Mouse (Mus musculus): Measurements from ENCODE around the gene AL731706.2. TPM values are rescaled to one million over a fixed set of nuclear protein-coding genes. Genes with fewer than 3 reads are reported as not detected.
"Not testable (repeated sequence)": the region's sequence is repeated elsewhere in the genome, so short reads cannot be mapped to it uniquely, and the experiment has no call there.

AL731706.2 gene
- polyA plus RNA-seq, 1 experiment = not detected

DNA sequence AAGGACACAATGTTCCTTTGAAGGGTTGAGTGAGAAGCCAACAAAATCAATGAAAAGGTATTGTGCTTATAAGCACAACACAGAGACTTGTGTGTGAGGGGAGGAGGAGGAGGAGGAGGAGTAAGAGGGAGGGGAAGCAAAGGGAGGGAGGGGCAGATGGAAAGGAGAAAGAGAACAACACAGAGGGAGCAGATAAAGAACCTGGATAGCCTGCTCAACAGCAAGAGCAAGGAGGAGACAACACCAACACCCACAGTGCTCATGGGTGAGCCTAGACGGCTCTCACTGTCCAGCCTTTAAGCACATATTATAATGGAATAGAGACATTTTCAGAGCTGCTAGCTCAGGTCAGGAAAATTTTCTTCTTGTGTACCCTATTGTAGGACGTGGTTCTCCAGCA, 23.8 kb upstream of the AL731706.2 start:
- Histone ChIP-seq H3K27ac (ENCODE audit: insufficient read depth, low read length) (no peak overlapping the region), H3K36me3 (ENCODE audit: control insufficient read depth, insufficient read depth, low read length) (peaks cover 5% of the 10 kb centered on the region; the same call in 1 of the 2 replicates), H3K4me3 (ENCODE audit: extremely low read depth, insufficient read depth, insufficient read length) (no peak overlapping the region), H3K4me1 (ENCODE audit: control insufficient read depth, insufficient read depth, insufficient read length) (no peaks in the 10 kb centered on the region), H3K27me3 (ENCODE audit: control insufficient read depth, insufficient read depth, low read length) (no peaks in the 10 kb centered on the region)
- no peak for TF ChIP-seq CTCF (IDR thresholded peaks at IDR 0.05; ENCODE audit: extremely low read depth, insufficient read depth, insufficient read length, insufficient replicate concordance)
- TF ChIP-seq POLR2A (IDR thresholded peaks at IDR 0.05; ENCODE audit: low read depth, low read length) = no peak
- no peak for DNase-seq (ENCODE audit: low read depth in 1 of 2, low spot score in 2 of 2)
- 80% methylated on average over 2 of the region's 2 CpGs for WGBS

DNA sequence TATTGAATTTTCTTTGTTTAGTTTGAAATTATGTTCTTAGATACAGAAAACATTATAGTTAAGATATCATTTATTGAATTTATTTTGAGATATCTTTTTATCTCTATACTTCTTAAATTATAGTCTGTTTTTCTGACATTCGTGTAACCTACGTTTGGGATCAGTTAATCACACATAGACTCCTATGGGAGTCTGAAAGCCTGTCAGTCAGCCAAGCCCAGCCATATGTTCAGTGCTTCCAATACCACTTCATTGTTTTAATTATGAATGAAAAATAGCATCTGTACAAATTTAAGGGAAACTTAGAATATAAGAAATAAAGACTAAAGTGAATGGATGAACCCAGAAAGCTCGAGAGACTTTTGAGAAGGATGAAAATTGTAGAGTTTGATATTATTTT, 23.1 kb upstream of the AL731706.2 start:
- no peak overlapping the region for H3K4me3 ChIP-seq (ENCODE audit: extremely low read depth, insufficient read depth, insufficient read length)
- no peak for DNase-seq (ENCODE audit: low read depth in 1 of 2, low spot score in 2 of 2)
- no peaks in the 10 kb centered on the region for H3K27me3 ChIP-seq (ENCODE audit: control insufficient read depth, insufficient read depth, low read length)
- peaks cover 5% of the 10 kb centered on the region; the same call in 1 of the 2 replicates for H3K36me3 ChIP-seq (ENCODE audit: control insufficient read depth, insufficient read depth, low read length)
- no peak overlapping the region for H3K27ac ChIP-seq (ENCODE audit: insufficient read depth, low read length)
- TF ChIP-seq POLR2A (IDR thresholded peaks at IDR 0.05; ENCODE audit: low read depth, low read length) (no peak), CTCF (IDR thresholded peaks at IDR 0.05; ENCODE audit: extremely low read depth, insufficient read depth, insufficient read length, insufficient replicate concordance) (no peak)
- 90% methylated on average over 3 of the region's 3 CpGs for WGBS
- no peaks in the 10 kb centered on the region for H3K4me1 ChIP-seq (ENCODE audit: control insufficient read depth, insufficient read depth, insufficient read length)

DNA sequence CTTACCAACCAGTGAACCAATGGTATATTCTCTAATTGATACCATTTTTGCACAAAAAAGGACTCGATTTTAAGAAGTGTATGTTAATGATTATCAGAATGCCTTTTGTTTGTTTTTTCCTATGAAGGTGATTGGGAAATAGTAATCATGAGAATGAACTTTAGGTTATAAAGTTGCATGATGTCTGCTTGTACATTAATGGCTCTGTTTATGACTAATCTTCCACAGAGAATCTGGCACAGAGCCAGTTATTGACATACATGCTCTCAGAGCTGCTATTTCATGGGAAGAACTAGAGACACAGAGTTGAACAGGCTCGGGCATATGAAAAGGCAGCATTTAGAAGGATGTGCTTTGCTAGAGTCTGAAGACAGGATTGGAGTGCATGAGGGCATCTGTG, 10.7 kb upstream of the AL731706.2 start:
- Histone ChIP-seq H3K27me3 (ENCODE audit: control insufficient read depth, insufficient read depth, low read length) (no peaks in the 10 kb centered on the region), H3K27ac (ENCODE audit: insufficient read depth, low read length) (no peak overlapping the region), H3K4me3 (ENCODE audit: extremely low read depth, insufficient read depth, insufficient read length) (no peak overlapping the region), H3K4me1 (ENCODE audit: control insufficient read depth, insufficient read depth, insufficient read length) (peaks cover 3% of the 10 kb centered on the region; the same call in 1 of the 2 replicates), H3K36me3 (ENCODE audit: control insufficient read depth, insufficient read depth, low read length) (no peaks in the 10 kb centered on the region)
- WGBS = 94% methylated on average over 2 of the region's 2 CpGs
- TF ChIP-seq POLR2A (IDR thresholded peaks at IDR 0.05; ENCODE audit: low read depth, low read length) = no peak
- TF ChIP-seq CTCF (IDR thresholded peaks at IDR 0.05; ENCODE audit: extremely low read depth, insufficient read depth, insufficient read length, insufficient replicate concordance) = no peak
- no peak for DNase-seq (ENCODE audit: low read depth in 1 of 2, low spot score in 2 of 2)

DNA sequence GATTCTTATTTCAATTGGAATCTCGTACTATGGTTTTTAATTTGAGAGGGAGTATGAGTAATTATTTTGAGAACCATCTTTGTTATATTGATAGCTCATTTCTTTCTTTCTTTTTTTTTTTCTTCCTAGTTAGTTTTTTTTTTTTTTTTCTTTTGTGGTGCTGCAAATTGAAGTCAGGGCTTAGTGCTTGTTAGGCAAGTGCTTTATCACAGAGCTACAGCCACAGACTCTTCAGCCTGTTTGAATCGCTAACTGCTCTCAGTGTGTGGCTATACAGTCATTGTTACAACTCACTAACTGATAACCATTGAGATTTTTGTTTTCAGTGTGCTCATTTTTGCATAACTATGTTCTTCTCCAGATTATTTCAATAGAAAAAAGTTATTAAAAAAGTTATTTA, 9.0 kb upstream of the AL731706.2 start:
- Histone ChIP-seq H3K27me3 (ENCODE audit: control insufficient read depth, insufficient read depth, low read length) (no peaks in the 10 kb centered on the region), H3K36me3 (ENCODE audit: control insufficient read depth, insufficient read depth, low read length) (no peaks in the 10 kb centered on the region), H3K4me3 (ENCODE audit: extremely low read depth, insufficient read depth, insufficient read length) (no peak overlapping the region), H3K27ac (ENCODE audit: insufficient read depth, low read length) (no peak overlapping the region), H3K4me1 (ENCODE audit: control insufficient read depth, insufficient read depth, insufficient read length) (peaks cover 5% of the 10 kb centered on the region; the same call in 1 of the 2 replicates)
- no peak for DNase-seq (ENCODE audit: low read depth in 1 of 2, low spot score in 2 of 2)
- WGBS = 78% methylated on average over 2 of the region's 2 CpGs
- no peak for TF ChIP-seq CTCF (IDR thresholded peaks at IDR 0.05; ENCODE audit: extremely low read depth, insufficient read depth, insufficient read length, insufficient replicate concordance)

DNA sequence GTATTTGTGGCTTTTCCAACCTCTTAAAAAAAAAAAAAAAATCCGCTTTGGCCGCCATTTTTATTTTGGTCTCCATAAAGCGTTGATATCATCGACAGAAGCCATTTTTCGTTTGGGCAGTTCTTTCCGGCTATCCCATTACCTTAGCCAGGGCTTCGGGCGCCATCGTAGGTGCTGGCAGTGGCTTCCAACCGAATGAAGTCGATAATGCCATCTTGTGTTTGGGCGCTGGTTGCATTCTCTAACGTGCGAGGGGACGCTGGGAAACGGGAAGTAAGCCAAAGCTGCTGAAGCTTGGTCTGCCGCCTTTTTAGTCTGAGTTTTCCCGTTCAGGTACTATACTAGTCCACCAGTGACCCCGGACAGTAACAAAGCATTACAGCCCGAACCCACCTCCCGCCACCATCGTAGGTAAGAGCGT, 6.5 kb upstream of the AL731706.2 start:
- H3K4me3 ChIP-seq (ENCODE audit: extremely low read depth, insufficient read depth, insufficient read length) = peak overlapping the region; percentile 75
- H3K27me3 ChIP-seq (ENCODE audit: control insufficient read depth, insufficient read depth, low read length) = no peaks in the 10 kb centered on the region
- peak overlapping the region; percentile 62 for H3K27ac ChIP-seq (ENCODE audit: insufficient read depth, low read length)
- peak; percentile 92 to 98 for DNase-seq (ENCODE audit: low read depth in 1 of 2, low spot score in 2 of 2)
- no peak for TF ChIP-seq CTCF (IDR thresholded peaks at IDR 0.05; ENCODE audit: extremely low read depth, insufficient read depth, insufficient read length, insufficient replicate concordance)
- peak; percentile 66 for TF ChIP-seq POLR2A (IDR thresholded peaks at IDR 0.05; ENCODE audit: low read depth, low read length)
- no peaks in the 10 kb centered on the region for H3K36me3 ChIP-seq (ENCODE audit: control insufficient read depth, insufficient read depth, low read length)
- under 1% methylated on average over 23 of the region's 23 CpGs for WGBS
- H3K4me1 ChIP-seq (ENCODE audit: control insufficient read depth, insufficient read depth, insufficient read length) = peaks cover 5% of the 10 kb centered on the region; the same call in 1 of the 2 replicates

DNA sequence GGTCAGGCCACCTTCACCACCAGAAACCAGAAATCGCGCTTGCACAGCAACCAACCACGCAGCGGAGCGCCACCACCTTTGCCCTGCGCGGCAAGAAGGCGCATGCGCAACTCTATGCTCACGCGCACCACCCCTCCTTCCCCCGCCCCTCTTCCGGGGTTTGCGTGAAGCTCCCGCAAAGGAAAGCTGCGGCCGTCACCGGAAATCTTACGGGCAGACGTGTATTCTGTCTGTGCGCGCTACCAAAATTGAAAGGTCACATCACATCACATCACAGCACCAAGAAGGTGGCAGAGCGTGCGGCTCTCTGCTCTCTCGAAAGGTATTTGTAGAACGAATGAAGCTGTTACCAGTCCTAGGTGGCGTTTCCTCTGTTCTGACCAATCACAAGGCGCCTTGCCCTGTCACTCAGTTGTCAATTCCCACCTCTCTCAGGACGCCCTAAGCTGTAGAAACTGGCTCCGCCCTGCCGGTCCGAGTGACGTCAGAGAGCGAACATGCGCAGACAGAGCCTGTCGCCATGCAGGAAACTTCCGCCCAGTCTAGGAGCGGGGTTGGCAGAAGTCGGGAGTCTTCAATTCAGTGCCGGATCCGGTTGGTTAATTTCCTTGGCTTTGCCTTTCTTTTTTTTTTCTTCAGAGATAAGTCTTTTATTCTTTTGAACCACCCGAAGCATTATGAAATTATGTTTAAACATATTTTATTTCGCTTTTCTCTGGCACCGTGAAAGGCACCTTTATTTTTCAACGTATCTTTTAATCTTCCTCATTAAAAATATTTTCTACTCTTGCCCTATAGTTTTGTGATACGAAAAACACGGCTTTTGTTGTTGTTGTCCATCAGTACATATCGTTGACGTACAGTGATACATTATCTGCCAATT, 5.8 kb upstream of the AL731706.2 start, which contains the start of the genes Slx4ip, AL731706.1 and Mkks:
Gene Slx4ip (plus strand): TSS at position 151 of the 883 bp plus-strand sequence.
Gene AL731706.1 (minus strand): TSS at position 322 of the 883 bp plus-strand sequence.
Gene Mkks (minus strand): TSS at position 322 of the 883 bp plus-strand sequence.
- Histone ChIP-seq H3K27me3 (ENCODE audit: control insufficient read depth, insufficient read depth, low read length) (no peaks in the 10 kb centered on the region), H3K4me3 (ENCODE audit: extremely low read depth, insufficient read depth, insufficient read length) (peak within 1 kb of the TSS; percentile 92), H3K4me1 (ENCODE audit: control insufficient read depth, insufficient read depth, insufficient read length) (peaks cover 5% of the 10 kb centered on the region; the same call in 1 of the 2 replicates), H3K36me3 (ENCODE audit: control insufficient read depth, insufficient read depth, low read length) (no peaks in the 10 kb centered on the region), H3K27ac (ENCODE audit: insufficient read depth, low read length) (peak within 1 kb of the TSS; percentile 98)
- DNase-seq (ENCODE audit: low read depth in 1 of 2, low spot score in 2 of 2) = peak; percentile 99 to 100
- WGBS = under 1% methylated on average over 49 of the region's 49 CpGs
- TF ChIP-seq POLR2A (IDR thresholded peaks at IDR 0.05; ENCODE audit: low read depth, low read length) (peak; percentile 18), CTCF (IDR thresholded peaks at IDR 0.05; ENCODE audit: extremely low read depth, insufficient read depth, insufficient read length, insufficient replicate concordance) (no peak)

DNA sequence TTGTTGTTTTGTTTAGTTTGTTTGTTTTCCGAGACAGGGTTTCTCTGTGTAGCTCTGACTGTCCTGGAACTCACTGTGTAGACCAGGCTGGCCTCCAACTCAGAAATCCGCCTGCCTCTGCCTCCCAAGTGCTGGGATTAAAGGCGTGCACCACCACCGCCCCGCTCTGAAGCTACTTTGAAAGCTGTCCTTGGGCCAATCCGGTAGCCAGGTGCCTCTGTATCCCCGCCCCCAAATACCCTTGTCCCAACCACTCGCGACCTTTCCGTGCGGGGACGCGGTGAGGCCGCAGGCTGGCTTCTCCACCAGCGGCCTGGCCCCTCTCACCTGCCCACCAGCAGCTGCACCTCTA, 5.2 kb upstream of the AL731706.2 start:
- WGBS = 5% methylated on average over 15 of the region's 15 CpGs
- Histone ChIP-seq H3K4me3 (ENCODE audit: extremely low read depth, insufficient read depth, insufficient read length) (peak overlapping the region; percentile 92), H3K27ac (ENCODE audit: insufficient read depth, low read length) (peak overlapping the region; percentile 98)
- H3K27me3 ChIP-seq (ENCODE audit: control insufficient read depth, insufficient read depth, low read length); H3K4me1 ChIP-seq (ENCODE audit: control insufficient read depth, insufficient read depth, insufficient read length); H3K36me3 ChIP-seq (ENCODE audit: control insufficient read depth, insufficient read depth, low read length); DNase-seq (ENCODE audit: low read depth in 1 of 2, low spot score in 2 of 2): not testable (repeated sequence)
